Mouse (Mus musculus) midbrain, embryonic 11.5 days (tissue): Measurements from ENCODE around the gene Lst1. TPM values are rescaled to one million over a fixed set of nuclear protein-coding genes. Genes with fewer than 3 reads are reported as not detected.
A peak's percentile ranks its signal among the peaks of the same experiment; 100 is the strongest.

Experiments
- ATAC-seq: fragments of 200-750 bp; cut with Nextera tagmentation; 2 replicates; pipeline ENCODE4 v1.8.0; 2017; ENCODE audit warnings: moderate TSS enrichment, moderate library complexity; ENCODE audit not compliant: low FRiP score
- DNase-seq: peaks from one replicate; pipeline ENCODE4 v3.0.0; 2015; ENCODE audit warnings: low spot score; ENCODE audit errors: missing footprints
- H3K27ac ChIP-seq: fragments of 300-500 bp; sonication (generic); 2 replicates; pipeline ENCODE4 v1.5.1; 2014; ENCODE audit warnings: low read depth, low read length
- H3K27me3 ChIP-seq: fragments of 300-500 bp; sonication (generic); 2 replicates; pipeline ENCODE4 v1.6.1; 2014; ENCODE audit warnings: mild to moderate bottlenecking, low read length, moderate library complexity, mixed read lengths; ENCODE audit not compliant: control insufficient read depth, insufficient read depth
- H3K36me3 ChIP-seq: fragments of 300-500 bp; sonication (generic); 2 replicates; pipeline ENCODE4 v1.6.1; 2014; ENCODE audit warnings: mild to moderate bottlenecking, low read length, moderate library complexity, mixed read lengths; ENCODE audit not compliant: control insufficient read depth, insufficient read depth
- H3K4me1 ChIP-seq: fragments of 300-500 bp; sonication (generic); 2 replicates; pipeline ENCODE4 v1.6.1; 2014; ENCODE audit warnings: low read length; ENCODE audit not compliant: control insufficient read depth, insufficient read depth
- H3K4me2 ChIP-seq: fragments of 300-500 bp; sonication (generic); 2 replicates; pipeline ENCODE4 v1.6.1; 2014; ENCODE audit warnings: mild to moderate bottlenecking, moderate library complexity
- H3K4me3 ChIP-seq: fragments of 300-500 bp; sonication (generic); 2 replicates; pipeline ENCODE4 v1.5.1; 2014; ENCODE audit warnings: low read depth, low read length
- H3K9ac ChIP-seq: fragments of 300-500 bp; sonication (generic); 2 replicates; pipeline ENCODE4 v1.6.1; 2014; ENCODE audit warnings: low read length
- H3K9me3 ChIP-seq: fragments of 300-500 bp; sonication (generic); 2 replicates; pipeline ENCODE4 v1.6.1; 2016; ENCODE audit warnings: low read length; ENCODE audit not compliant: control insufficient read depth
- WGBS: fragments of 180-500 bp; shearing (Covaris S2); extraction: QIAGEN DNeasy Blood & Tissue Kit; methylation state at CpG from one replicate; pipeline ENCODE4 v1.1.7; 2014; 5-methylcytosine and 5-hydroxymethylcytosine counted together
- polyA plus RNA-seq: library from polyadenylated mRNA; unstranded; fragments of >200 nt; fragmentation: Nextera tagmentation; extraction: Ambion mirVana; gene quantifications from 2 replicates; pipeline ENCODE4 v1.2.1, GENCODE M21; 2014

The Lst1 gene
- polyA plus RNA-seq, 1 experiment from 2014 or later, result 10.2 TPM

DNA sequence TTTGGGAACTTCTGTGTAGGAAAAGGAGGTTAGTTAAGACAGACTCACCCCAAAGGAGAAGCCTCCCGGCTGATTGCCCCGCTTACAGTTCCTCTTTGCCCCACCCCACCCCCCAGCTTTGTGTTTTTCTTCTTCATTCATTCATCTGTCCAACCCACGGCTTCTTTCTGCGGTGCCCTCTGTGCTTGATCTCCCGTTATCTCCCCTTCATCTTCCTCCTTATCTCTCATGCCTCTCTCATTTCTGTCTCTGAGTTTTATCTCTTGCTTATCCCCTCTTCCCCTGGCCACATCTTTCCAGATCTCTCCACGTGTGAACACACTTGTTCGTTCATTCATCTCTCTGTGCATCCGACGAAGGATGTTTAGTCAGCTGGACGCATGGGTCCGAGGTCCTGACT is 12.9 kb upstream of the Lst1 start:
- H3K36me3 ChIP-seq, result no peaks in the 10 kb centered on the region
- ATAC-seq, result no peak
- H3K4me1 ChIP-seq, result peaks cover 1% of the 10 kb centered on the region; the same call in 1 of the 2 replicates
- WGBS, result 80% methylated on average over 11 of the region's 11 CpGs
- H3K4me2 ChIP-seq, result no peak overlapping the region
- no peaks in the 10 kb centered on the region for H3K9me3 ChIP-seq
- no peak for DNase-seq
- H3K27ac ChIP-seq, result no peak overlapping the region
- H3K9ac ChIP-seq, result no peak overlapping the region
- peaks cover 6% of the 10 kb centered on the region for H3K27me3 ChIP-seq
- H3K4me3 ChIP-seq, result no peak overlapping the region

- H3K9ac ChIP-seq, result no peak overlapping the region
- ATAC-seq (no peak), DNase-seq (no peak)
- no peaks in the 10 kb centered on the region for H3K36me3 ChIP-seq
- H3K27ac ChIP-seq, result no peak overlapping the region
- no peak overlapping the region for H3K4me2 ChIP-seq
- WGBS, result 91% methylated on average over 11 of the region's 11 CpGs
- no peaks in the 10 kb centered on the region for H3K9me3 ChIP-seq
- no peak overlapping the region for H3K4me3 ChIP-seq
- H3K27me3 ChIP-seq, result peaks cover 13% of the 10 kb centered on the region
- H3K4me1 ChIP-seq, result peaks cover 4% of the 10 kb centered on the region; the same call in 1 of the 2 replicates
These were observed 12.2 kb upstream of the Lst1 start for GRCm38 (mm10) chr17:35200398-35200797.

GRCm38 (mm10) chr17:35198946-35199345 is 10.7 kb upstream of the Lst1 start:
- H3K27me3 ChIP-seq, result peaks cover 26% of the 10 kb centered on the region
- no peak overlapping the region for H3K4me3 ChIP-seq
- ATAC-seq (no peak), DNase-seq (no peak)
- H3K4me1 ChIP-seq, result peaks cover 4% of the 10 kb centered on the region; the same call in 1 of the 2 replicates
- no peaks in the 10 kb centered on the region for H3K9me3 ChIP-seq
- H3K9ac ChIP-seq, result no peak overlapping the region
- no peak overlapping the region for H3K27ac ChIP-seq
- WGBS, result 38% methylated on average over 8 of the region's 8 CpGs
- H3K36me3 ChIP-seq, result no peaks in the 10 kb centered on the region
- no peak overlapping the region for H3K4me2 ChIP-seq

- H3K27me3 ChIP-seq, result peaks cover 26% of the 10 kb centered on the region
- peaks cover 4% of the 10 kb centered on the region; the same call in 1 of the 2 replicates for H3K4me1 ChIP-seq
- no peak overlapping the region for H3K4me3 ChIP-seq
- no peak overlapping the region for H3K9ac ChIP-seq
- DNase-seq (no peak), ATAC-seq (no peak)
- 69% methylated on average over 7 of the region's 7 CpGs for WGBS
- no peaks in the 10 kb centered on the region for H3K36me3 ChIP-seq
- no peaks in the 10 kb centered on the region for H3K9me3 ChIP-seq
- no peak overlapping the region for H3K4me2 ChIP-seq
- no peak overlapping the region for H3K27ac ChIP-seq
These were observed 9.8 kb upstream of the Lst1 start for GRCm38 (mm10) chr17:35198029-35198428.

DNA sequence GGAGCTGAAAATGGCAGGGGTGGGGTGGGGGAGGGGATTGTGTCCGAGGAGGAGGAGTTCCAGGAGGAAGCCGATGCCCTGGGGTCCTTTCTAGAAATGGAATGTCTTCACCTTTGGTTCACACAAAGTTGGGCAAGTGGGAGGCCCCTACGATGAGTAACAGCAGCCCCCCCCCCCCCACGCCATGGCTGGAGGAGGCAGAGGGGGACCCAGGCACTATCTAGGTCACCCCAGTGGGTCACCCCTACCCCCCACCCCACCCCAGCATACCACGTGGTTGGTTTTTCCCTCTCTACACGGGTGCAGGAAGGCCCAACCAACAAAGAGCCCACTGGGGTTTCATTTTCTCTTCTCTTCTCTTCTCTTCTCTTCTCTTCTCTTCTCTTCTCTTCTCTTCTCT is 8.9 kb upstream of the Lst1 start:
- Histone ChIP-seq H3K4me1 (peaks cover 4% of the 10 kb centered on the region; the same call in 1 of the 2 replicates), H3K4me3 (no peak overlapping the region), H3K27ac (no peak overlapping the region), H3K9ac (no peak overlapping the region), H3K27me3 (peaks cover 26% of the 10 kb centered on the region), H3K4me2 (no peak overlapping the region), H3K36me3 (no peaks in the 10 kb centered on the region), H3K9me3 (no peaks in the 10 kb centered on the region)
- ATAC-seq (no peak), DNase-seq (no peak)
- WGBS, result 44% methylated on average over 5 of the region's 6 CpGs

GRCm38 (mm10) chr17:35196321-35196641 is 8.0 kb upstream of the Lst1 start:
- ATAC-seq (no peak), DNase-seq (no peak)
- Histone ChIP-seq H3K27me3 (peaks cover 26% of the 10 kb centered on the region), H3K4me1 (peaks cover 4% of the 10 kb centered on the region; the same call in 1 of the 2 replicates), H3K36me3 (no peaks in the 10 kb centered on the region), H3K4me3 (peak overlapping the region; percentile 23), H3K9ac (no peak overlapping the region), H3K27ac (no peak overlapping the region), H3K9me3 (no peaks in the 10 kb centered on the region), H3K4me2 (peak overlapping the region; percentile 40)
- 40% methylated on average over 9 of the region's 9 CpGs for WGBS

GRCm38 (mm10) chr17:35195631-35196320 is 7.5 kb upstream of the Lst1 start:
- peaks cover 26% of the 10 kb centered on the region for H3K27me3 ChIP-seq
- no peaks in the 10 kb centered on the region for H3K36me3 ChIP-seq
- H3K4me2 ChIP-seq, result peak overlapping the region; percentile 40
- 2% methylated on average over 66 of the region's 66 CpGs for WGBS
- H3K27ac ChIP-seq, result no peak overlapping the region
- no peaks in the 10 kb centered on the region for H3K9me3 ChIP-seq
- H3K9ac ChIP-seq, result peak overlapping the region; percentile 10; the same call in 1 of the 2 replicates
- H3K4me1 ChIP-seq, result peaks cover 4% of the 10 kb centered on the region; the same call in 1 of the 2 replicates
- peak; percentile 73 for ATAC-seq
- peak; percentile 98 for DNase-seq
- peak overlapping the region; percentile 23 for H3K4me3 ChIP-seq

DNA sequence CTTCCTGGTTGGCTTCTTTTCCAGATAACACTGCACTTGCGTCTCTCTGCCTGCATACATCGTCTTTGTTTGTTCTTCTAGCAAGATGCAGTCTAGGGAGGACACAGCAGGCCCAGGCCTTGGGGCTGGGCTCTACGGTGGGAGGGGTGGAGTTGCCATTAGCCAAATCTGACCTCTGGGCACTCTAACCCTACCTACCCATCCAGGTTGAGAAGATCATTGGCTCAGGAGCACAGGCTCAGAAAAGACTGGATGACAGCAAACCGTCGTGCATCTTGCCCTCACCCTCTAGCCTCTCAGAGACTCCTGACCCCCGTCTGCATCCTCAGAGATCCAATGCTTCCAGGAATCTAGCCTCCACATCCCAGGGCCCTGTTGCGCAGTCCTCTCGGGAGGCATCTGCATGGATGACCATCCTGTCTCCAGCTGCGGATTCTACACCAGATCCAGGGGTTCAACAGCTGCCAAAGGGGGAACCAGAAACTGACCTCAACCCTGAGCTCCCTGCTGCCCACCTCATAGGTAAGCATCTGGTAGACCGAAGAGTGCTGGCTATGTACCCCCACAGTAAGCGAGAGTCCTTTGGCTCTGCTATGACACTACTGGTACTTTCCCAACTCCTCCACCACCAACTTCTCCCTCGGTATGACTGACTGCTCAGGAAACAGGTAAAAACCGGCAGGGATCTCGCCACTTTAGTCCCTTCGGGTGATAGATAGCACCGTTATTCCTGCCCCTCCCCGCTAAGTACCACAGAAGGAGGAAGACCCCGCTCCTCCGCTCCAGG is 6.8 kb upstream of the Lst1 start:
- peak overlapping the region; percentile 23 for H3K4me3 ChIP-seq
- no peak for ATAC-seq
- H3K27me3 ChIP-seq, result peaks cover 26% of the 10 kb centered on the region

More for the DNA sequence above, 6.8 kb upstream of the Lst1 start:
- H3K4me2 ChIP-seq, result peak overlapping the region; percentile 40
- H3K9ac ChIP-seq, result peak overlapping the region; percentile 10; the same call in 1 of the 2 replicates
- H3K4me1 ChIP-seq, result peaks cover 4% of the 10 kb centered on the region; the same call in 1 of the 2 replicates
- WGBS, result 45% methylated on average over 19 of the region's 19 CpGs
- no peak overlapping the region for H3K27ac ChIP-seq
- H3K9me3 ChIP-seq, result no peaks in the 10 kb centered on the region
- no peaks in the 10 kb centered on the region for H3K36me3 ChIP-seq
- peak; percentile 90 for DNase-seq
